Mouse (Mus musculus): ENCODE data around the gene Ypel2. TPM values are rescaled to one million over a fixed set of nuclear protein-coding genes. Genes with fewer than 3 reads are reported as not detected.
"Not testable (repeated sequence)": the region's sequence is repeated elsewhere in the genome, so short reads cannot be mapped to it uniquely, and the experiment has no call there.

The Ypel2 gene
- total RNA-seq (2021): 20.0 and 22.1 TPM in 2 replicates
- long read RNA-seq, experiment 1, full-length matches to known transcripts: 4 of 14 reads
- long read RNA-seq, experiment 1, partial matches to known transcripts: 1 of 14 reads
- long read RNA-seq, experiment 1, other reads (novel, unspliced or antisense): 9 of 14 reads
- long read RNA-seq, experiment 2, full-length matches to known transcripts: 1 of 6 reads
- long read RNA-seq, experiment 2, partial matches to known transcripts: 0 of 6 reads
- long read RNA-seq, experiment 2, other reads (novel, unspliced or antisense): 5 of 6 reads

DNA sequence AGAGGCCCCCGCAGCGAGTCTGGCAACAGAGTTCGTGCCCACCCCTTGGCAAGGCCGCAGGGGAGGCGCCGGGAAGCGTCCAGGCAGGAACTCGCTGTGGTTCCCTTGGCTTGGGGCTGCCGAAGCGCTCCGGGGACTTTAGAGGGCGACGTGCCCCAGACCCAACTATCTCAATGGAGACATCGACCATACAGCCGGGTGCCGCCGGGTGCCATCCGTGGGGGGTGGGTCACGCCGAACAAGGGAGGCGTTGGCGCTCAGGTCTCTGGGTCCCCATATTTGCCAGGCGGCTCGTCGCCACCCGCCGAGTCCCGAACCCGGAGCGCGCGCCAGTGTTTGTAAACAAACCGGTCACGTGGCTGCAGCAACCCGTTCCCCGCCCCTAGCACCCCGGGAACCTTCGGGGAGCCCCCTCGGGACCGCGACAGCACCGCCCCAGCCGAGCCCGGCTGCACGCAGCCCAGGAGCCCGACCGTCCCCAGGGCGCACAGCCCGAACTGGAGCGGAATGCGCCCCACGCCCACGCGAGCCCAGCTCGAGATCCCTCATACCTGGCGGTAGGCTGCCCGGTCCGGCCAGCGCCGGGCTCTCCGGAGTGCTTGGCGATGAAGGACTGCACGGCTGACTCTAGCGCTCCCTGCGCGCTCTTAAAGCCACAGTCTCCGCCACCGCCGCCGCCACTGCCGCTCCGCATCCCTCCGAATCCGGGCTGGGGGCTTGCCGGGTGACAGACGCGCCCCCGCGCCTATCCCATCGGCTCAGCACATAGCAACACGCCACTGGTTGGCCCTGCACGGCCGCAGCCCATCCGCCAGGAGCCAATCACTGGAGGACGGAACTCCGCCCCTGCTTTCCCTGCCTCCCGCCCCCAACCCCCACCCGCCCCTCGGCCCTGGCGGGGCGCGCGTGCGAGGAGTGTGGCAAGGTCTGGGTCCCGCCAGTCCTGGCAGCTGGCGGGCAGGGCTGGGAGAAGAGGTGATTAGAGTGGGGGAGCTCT lies at the start of gene Ypel2:
Gene Ypel2 (minus strand): TSS at position 667 of the 997 bp plus-strand sequence.
- DNase-seq: peak; percentile 99

DNA sequence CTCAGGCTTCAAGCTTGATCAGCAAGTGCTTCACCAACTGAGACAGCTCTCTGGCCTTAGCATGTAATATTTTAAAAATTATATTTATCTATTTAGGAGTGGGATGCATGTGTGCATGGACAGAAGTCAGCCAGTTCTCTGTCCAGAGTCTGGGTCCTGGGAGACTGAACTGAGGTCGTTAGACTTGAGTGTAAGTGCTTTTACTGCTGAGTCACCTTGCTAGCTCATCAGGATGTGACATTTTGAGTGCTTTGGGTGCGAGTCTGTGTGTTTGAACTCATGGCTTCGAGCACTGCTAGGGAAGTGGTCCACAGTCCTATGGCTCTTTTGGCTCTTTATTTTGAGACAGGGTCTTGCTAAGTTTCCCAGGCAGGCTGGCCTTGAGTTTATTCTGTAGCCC lies 49.5 kb upstream of the Ypel2 start:
- DNase-seq: no peak

DNA sequence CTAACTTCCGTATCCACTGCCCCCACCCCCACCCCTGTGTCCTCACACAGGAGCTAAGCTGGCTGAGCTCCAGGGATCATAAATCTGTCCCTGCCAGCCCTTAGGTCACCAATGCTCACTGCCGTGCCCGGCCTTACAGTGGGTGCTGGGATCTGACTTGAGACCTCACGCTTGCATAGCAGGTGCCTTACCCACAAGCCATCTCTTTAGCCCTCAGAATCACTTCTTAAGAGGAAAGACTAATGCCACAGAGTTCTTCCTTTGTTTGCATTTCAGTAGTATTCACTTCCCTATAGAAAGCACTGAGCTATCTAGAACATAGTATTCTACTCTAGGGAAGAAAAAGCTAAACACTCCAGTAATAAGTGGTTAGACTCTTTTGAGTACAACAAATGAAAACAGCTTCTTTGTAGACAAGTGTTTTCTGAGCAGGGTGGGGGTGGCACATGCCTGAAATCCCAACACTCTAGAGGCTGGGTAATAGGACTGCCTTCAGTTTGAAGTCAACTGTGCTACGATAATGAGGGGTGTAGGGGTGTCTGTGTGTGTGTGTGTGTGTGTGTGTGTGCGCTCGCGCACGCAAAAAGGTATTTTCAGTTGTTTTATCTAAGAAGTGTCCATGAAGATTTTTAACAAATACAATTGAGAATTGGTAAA lies 45.9 kb upstream of the Ypel2 start:
- DNase-seq: peak; percentile 77

DNA sequence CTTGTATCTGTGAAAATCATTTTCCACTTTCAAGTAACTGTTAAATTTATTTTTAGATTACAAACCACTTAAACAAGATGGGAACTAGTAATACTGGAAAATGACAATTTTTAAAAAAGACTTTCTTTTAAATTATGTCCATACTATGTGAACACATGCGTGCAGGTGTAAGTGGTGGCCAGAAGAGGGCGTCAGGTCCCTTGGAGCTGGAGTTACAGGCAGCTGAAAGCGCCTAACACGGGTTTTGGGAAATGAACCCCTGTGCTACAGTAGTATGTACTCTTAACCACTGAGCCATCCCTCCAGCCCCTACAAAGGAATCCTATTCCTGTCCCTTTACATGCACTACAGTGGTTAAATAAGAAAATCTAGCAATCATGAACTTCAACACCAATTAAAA lies 42.7 kb upstream of the Ypel2 start:
- DNase-seq: peak; percentile 24

DNA sequence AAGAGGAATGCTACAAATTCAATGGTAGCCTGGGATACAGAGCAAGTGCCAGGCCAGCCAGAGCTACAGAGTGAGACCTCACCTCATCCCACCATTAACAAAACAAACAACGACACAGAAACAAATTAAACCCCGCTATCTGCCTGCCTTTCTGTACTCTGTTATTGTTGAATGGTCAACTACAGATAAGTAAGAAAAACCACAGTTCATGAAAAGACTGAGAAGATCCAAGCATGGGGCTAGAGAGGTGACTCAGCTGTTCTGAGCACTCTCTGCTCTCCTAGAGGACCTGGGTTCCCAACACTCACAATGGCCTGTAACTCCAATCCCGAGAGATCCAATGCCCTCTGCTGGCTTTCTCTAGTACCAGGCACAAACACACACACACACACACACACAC lies 34.7 kb upstream of the Ypel2 start:
- DNase-seq: no peak

DNA sequence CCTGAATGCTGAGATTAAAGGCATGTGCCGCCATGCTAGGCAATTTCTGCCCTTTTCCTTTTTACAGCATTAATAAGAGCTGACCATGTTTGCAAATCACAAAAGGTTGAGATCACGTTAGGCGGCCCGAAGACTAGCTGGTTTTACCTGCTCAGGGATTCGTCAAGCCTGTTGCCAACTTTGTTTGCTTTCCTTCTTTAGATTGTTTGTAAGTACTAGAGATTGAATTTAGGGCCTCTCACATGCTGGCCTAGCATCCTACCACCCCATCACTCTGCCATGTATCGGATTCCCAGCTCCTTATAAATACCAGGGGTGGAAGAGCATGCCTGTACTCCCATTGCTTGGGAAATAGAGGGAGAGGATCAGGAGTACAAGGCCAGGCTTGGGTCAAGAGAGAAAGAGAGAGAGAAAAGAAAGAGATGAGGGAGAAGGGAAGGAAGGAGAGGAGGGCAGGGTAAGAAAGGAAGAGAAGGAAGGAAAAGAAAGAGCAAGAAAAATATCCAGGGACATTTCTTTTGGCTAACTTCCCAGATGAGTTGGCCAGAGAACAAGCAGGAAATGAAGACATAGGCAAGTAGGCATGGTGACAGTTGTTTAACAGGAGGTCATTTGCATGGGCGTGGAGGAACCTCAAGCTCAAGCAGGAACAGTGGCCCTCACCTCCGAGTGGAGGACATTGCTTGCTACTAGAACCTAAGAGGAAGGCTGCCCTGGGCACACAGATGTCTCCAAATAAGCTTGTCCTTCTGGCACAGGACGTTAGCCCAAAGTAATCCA lies 32.8 kb upstream of the Ypel2 start:
- peak; percentile 58 for DNase-seq

DNA sequence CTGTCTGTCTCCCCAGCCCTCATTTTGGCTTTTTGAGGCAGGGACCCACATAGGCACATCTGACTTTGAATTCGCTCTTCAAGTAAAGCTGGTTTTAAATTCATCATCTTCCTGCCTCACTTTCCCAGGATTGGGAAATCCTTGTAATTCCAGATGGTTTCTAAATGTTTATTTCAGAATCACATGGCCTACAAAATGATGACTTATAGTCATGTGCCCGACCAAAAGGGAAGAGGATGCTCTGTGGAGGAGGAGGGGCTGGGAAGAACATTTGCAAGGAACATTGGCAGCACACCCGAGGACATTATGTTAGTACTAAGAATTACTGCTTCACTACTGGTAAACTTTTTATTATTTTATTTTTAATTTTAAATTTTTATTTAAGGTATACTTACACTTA lies 31.8 kb upstream of the Ypel2 start:
- DNase-seq: no peak

DNA sequence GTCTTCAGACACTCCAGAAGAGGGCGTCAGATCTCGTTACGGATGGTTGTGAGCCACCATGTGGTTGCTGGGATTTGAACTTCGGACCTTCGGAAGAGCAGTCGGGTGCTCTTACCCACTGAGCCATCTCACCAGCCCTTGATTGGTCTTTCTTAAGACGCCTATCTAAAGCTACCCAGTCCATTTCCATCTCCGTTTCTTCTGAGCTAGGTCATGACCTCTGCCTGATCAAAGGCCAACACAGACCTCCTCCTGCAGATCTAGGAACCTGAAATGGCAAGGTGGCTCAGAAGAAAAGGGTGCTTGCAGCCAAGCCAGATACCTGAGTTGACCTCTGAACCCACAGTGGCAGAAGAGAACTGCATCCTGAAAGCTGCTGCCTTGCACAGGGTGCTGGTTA lies 29.7 kb upstream of the Ypel2 start:
- DNase-seq: not testable (repeated sequence)

DNA sequence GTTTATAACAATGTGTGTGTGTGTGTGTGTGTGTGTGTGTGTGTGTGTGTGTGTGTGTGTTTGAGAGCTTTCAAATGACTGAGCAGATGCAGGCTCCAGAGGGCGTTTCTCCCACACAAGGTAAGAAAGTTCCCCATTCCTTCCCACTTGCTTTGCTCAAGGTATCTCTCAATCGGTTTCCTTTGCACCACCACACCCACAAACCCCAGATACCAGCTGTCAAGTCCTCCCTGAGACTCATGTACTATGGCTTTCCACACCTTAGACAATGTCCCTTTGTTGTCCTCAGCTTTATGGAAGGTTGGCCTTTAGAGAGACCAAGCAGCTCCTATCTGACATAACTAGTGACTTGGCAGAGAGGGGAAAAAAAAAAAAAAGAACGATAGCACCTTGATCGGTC lies 29.3 kb upstream of the Ypel2 start:
- no peak for DNase-seq

DNA sequence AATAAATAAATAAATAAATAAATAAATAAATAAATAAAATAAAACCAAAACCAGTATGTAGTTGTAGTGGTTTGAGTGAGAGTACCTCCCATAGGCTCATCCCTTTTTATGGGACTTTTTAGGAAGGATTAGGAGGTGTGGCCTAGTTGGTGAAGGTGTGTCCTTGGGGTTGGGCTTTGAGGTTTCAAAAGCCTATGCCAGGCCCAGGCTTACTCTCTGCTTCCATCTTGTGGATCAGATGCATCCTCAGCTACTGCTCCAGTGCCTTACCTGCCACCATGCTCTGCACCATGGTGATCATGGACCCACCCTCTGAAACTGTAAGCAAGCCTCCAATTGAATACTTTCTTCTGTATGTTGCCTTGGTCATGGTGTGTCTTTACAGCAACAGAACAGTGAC lies 28.0 kb upstream of the Ypel2 start:
- DNase-seq: no peak

DNA sequence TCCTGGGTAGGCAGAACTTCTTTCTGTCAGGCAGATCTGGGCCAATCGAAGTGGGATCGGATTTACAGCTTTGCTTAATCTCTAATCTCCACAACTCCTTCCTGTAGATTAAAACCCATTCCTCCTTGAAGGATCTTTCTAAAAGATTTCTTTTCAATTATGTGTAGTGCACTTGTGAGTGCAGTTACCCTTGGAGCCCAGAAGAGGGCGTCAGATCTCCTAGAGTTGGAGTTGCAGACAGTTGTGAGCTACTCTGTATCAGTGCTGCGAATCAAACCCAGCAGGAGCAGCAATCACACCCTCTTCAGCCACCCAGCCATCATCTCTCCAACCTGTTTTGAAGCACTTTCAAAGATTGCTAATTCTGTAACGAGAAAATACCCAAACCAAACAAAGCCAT lies 26.9 kb upstream of the Ypel2 start:
- no peak for DNase-seq

DNA sequence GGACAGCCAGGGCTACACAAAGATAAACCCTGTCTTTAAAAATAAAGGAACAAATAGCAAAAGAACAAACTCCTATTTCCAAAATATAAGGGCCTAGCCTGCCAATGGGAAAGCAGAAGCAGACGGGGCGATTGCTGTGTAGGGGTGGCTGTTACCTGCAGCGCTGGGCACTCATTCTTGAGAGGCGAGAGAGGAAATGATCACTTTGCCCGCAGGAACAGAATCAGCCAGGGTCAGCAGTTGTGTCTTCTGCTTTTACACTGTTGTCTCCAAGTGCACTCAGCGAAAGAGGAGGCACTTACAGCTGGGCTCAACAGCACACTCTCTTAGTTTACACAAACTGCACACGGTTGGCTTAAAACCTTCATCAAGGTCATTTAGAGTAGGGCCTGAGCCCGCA lies 25.9 kb upstream of the Ypel2 start:
- DNase-seq: no peak

DNA sequence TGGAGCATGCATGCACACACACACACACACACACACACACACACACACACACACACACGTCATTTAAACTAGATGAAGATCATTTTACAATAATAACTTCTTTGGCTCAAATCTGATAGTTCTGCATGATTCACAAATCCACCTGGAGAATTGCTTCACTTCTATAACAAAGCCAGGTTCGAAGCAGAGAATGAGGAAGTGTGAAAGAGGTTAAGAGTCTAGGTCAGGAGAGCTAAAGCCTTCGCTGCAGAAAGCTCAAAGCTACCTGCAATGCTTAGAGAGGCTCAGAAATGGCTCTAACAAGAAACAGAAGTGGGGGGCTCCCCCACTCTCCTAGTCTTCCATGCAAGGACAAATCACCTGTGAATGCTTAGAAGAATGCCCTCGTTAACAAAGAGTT lies 24.6 kb upstream of the Ypel2 start:
- DNase-seq: no peak

DNA sequence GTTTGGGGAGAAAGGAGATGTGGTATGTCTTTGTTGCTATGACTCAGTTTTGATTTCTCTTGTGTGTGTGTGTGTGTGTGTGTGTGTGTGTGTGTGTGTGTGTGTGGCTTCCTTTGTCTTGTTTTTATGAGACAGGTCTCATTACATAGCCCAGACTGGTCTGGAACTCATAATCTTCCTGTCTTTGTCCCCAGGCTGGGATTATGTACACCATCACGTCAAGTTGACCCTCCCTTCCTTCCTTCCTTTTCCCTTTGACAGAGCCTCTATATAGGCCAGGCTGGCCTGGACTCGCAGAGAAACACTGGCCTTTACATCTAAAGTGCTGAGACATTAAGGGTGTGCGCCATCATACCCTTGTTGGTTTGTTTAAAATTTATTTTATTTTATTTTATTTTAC lies 22.2 kb upstream of the Ypel2 start:
- DNase-seq: no peak

DNA sequence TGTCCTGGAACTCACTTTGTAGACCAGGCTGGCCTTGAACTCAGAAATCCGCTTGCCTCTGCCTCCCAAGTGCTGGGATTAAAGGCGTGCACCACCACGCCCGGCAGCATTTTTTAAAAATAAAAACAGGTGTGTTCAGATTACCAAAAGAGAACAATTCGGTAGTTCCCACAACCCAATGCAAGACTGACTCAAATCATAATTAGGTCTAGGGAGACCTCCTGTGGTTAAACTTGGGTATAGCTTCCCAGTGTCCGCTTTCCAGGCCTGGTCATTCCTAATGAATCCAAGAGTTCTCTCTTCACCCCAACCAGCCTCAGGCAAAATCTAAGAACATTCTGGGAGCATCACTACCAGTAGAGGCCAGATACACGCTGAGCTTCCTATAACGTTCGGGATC lies 17.0 kb upstream of the Ypel2 start:
- peak; percentile 70 for DNase-seq

DNA sequence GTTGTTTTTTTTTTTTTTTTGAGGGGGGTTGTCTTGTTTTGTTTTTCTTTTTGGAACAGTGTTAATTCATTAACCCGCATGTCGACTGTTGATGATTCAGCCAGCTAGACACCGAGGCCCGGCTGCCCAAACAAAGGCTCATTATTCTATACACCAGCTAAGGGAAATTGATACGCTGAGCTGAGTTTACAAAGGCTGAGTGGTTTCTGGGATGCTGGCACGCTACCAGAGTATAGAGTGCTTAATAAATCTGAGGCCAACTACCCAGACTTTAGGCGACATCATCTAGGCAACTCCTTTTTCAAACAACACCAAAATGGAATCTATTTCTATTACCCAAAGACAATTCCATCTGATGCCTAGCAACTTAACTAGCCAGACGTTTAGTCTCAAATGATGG lies 13.9 kb upstream of the Ypel2 start:
- no peak for DNase-seq

DNA sequence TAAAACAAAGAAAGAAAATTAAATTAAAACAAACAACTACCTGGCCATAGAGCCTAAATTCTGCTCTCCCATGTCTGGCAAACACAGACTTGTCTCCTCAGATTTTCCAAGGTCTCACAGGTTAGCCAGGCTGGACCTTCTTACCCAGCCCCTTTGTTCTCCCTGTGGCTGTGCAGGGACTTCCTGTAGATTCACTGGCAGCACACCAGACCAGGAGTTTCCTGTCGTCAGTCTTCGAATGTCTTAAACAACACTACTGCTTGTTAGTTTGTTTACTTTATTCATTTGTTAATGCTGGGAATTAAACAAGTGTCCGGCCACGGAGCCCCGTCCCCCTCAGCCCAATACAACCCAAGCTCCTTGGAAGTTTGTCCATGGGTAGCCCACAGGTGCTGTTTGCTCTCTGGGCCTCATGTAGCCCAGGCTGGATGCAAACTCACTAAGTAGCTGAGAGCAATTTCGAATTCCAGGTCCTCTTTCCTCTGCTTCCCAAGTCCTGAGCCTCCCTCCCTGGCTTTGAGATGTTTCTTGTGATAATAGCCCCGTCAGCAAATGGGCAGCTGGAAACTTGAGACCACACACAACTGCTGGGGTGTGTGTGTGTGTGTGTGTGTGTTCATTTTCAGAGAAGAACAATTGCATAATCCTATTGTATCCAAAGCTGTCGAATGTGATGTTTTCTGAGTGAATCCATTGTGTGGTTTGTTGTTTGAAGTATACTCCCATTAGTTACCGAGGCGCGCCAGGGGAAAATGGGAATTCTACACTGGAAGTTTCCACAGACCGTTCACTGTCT lies 11.7 kb upstream of the Ypel2 start:
- DNase-seq: no peak

DNA sequence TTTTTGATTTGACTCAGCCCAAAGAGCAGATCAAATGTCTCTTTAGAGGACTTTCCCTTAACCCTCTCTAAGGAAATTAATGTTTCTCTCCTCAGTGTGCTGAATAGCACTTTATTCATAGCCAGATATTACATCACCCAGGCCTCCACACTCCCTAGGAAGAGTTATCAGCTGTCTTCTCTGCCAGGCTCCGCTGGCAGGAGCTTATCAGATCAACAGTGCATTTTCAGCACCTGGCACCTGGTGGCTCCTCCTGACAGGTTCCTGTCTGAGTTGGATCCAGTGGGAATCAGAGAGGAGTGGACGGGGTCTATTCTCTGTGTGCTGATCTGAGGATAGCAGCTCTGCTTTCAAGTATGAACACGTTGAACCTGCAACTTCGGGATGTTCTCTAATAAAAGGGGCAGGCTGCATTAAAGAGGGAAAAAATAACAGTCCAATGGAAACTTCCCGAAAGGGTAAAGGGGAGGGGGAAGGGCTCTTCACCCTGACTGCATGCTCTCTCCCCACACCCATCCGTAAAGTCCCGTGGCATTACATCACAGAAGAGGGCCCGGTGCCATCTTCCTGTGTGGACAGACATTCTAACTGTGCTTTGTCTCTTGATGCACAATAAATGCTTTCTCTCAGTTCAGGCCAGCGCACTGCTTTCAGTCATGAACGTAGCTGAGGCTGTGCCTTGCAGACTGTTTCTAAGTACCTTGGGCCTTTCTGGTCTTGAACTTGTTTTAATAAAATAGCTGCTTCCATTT lies 8.7 kb upstream of the Ypel2 start:
- DNase-seq: no peak

DNA sequence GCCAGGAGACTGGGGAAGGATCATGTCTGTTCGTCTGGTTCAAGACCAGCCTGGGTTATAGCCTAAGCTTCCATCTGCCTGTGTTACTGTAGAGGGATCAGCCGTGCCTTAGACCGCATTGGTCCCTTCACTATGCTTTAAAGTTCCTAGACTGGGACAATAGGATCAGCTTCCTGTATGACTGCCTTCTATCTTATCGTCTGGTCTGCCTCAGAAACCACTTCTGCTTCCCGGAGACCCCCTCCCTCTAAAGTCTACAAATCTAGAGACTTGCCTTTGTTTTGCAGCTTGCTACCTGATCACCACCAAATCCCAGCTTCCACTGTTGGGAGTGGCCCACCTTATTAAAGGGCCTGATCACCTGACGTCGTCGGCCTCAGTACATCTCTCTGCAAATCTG lies 7.7 kb upstream of the Ypel2 start:
- DNase-seq: no peak

DNA sequence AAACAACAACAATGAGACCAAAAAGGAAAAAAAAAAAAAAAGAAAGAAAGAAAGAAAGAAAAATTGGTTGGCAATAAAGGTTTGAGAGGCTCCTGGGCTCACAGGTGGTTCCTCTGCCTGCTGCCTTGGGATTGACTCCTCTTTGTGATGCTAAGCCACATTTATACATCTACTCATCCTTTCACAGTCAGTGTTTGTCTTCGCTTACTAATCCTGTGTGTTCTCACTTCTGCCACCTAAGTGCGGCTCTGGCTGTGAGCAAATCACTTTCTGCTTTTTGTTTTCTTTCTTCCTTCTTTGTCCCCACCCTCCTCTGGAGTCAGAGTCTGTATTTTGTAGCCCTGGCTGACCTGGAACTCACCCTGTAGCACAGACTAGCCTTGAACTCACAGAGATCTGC lies 2.8 kb upstream of the Ypel2 start:
- no peak for DNase-seq

All from adrenal gland, postnatal 14 days (tissue).